Mouse (Mus musculus) kidney, embryonic 16.5 days (tissue): ENCODE data around the gene Vmn1r53. TPM values are rescaled to one million over a fixed set of nuclear protein-coding genes. Genes with fewer than 3 reads are reported as not detected.
"Not testable (repeated sequence)": the region's sequence is repeated elsewhere in the genome, so short reads cannot be mapped to it uniquely, and the experiment has no call there.

ENCODE experiments used
- ATAC-seq: fragments of 200-750 bp; cut with Nextera tagmentation; 2 replicates; pipeline ENCODE4 v1.8.0; 2017; ENCODE audit warnings: moderate TSS enrichment; ENCODE audit not compliant: low FRiP score, low TSS enrichment
- H3K27ac ChIP-seq: fragments of 300-500 bp; sonication (generic); 2 replicates; pipeline ENCODE4 v1.5.1; 2014; ENCODE audit warnings: low read length
- H3K27me3 ChIP-seq: fragments of 300-500 bp; sonication (generic); 2 replicates; pipeline ENCODE4 v1.6.1; 2014; ENCODE audit warnings: low read length, control low read depth, mixed read lengths; ENCODE audit not compliant: insufficient read depth
- H3K36me3 ChIP-seq: fragments of 300-500 bp; sonication (generic); 2 replicates; pipeline ENCODE4 v1.6.1; 2014; ENCODE audit warnings: low read length, control low read depth, mixed read lengths; ENCODE audit not compliant: insufficient read depth
- H3K4me1 ChIP-seq: fragments of 300-500 bp; sonication (generic); 2 replicates; pipeline ENCODE4 v1.6.1; 2014; ENCODE audit warnings: low read length, control low read depth, mixed read lengths; ENCODE audit not compliant: insufficient read depth
- H3K4me2 ChIP-seq: fragments of 300-500 bp; sonication (generic); replicated peaks from 2 replicates; pipeline ENCODE4 v1.6.1; 2014; ENCODE audit warnings: low read depth, low read length
- H3K4me3 ChIP-seq: fragments of 300-500 bp; sonication (generic); 2 replicates; pipeline ENCODE4 v1.5.1; 2014; ENCODE audit warnings: mild to moderate bottlenecking, low read length
- H3K9ac ChIP-seq: fragments of 300-500 bp; sonication (generic); replicated peaks from 2 replicates; pipeline ENCODE4 v1.6.1; 2014; ENCODE audit warnings: low read length
- H3K9me3 ChIP-seq: fragments of 300-500 bp; sonication (generic); 2 replicates; pipeline ENCODE4 v1.6.1; 2016; ENCODE audit warnings: low read length, control low read depth
- WGBS: fragments of 180-500 bp; shearing (Covaris S2); extraction: QIAGEN DNeasy Blood & Tissue Kit; methylation state at CpG from one replicate; pipeline ENCODE4 v1.1.7; 2014; 5-methylcytosine and 5-hydroxymethylcytosine counted together
- polyA plus RNA-seq: library from polyadenylated mRNA; unstranded; fragments of >200 nt; fragmentation: Nextera tagmentation; extraction: Ambion mirVana; gene quantifications from 2 replicates; pipeline ENCODE4 v1.2.1, GENCODE M21; 2015

Vmn1r53 gene
- polyA plus RNA-seq: not detected in 2 replicates

GRCm38 (mm10) chr6:90224338-90224737 lies at the start of gene Vmn1r53:
Gene Vmn1r53, minus strand, starts transcription at chr6:90224438.
- no peak within 1 kb of the TSS for H3K27ac ChIP-seq
- no peak for ATAC-seq
- no peaks in the 10 kb centered on the region for H3K36me3 ChIP-seq
- 0 out of 2 replicates have a peak, but pooled peaks cover 4% of the 10 kb centered on the region for H3K9me3 ChIP-seq
- H3K4me1 ChIP-seq: no peaks in the 10 kb centered on the region
- WGBS: 91% methylated on average over 1 of the region's 1 CpGs
- no peak within 1 kb of the TSS for H3K4me3 ChIP-seq
- H3K9ac ChIP-seq: no peak within 1 kb of the TSS
- no peaks in the 10 kb centered on the region for H3K27me3 ChIP-seq
- H3K4me2 ChIP-seq: no peak within 1 kb of the TSS

GRCm38 (mm10) chr6:90246000-90246399 lies 21.8 kb upstream of the Vmn1r53 start, which contains the start of gene Vmn1r54:
Gene Vmn1r54, plus strand, starts transcription at chr6:90246300.
- Histone ChIP-seq H3K27me3 (no peaks in the 10 kb centered on the region), H3K4me3 (no peak within 1 kb of the TSS), H3K9ac (no peak within 1 kb of the TSS), H3K27ac (no peak within 1 kb of the TSS), H3K4me2 (no peak within 1 kb of the TSS), H3K9me3 (no peaks in the 10 kb centered on the region), H3K36me3 (no peaks in the 10 kb centered on the region), H3K4me1 (no peaks in the 10 kb centered on the region)
- WGBS: 82% methylated on average over 1 of the region's 1 CpGs
- ATAC-seq: no peak

GRCm38 (mm10) chr6:90244019-90244418 lies 19.8 kb upstream of the Vmn1r53 start:
- Histone ChIP-seq H3K4me3 (no peak overlapping the region), H3K27me3 (no peaks in the 10 kb centered on the region), H3K4me2 (no peak overlapping the region), H3K4me1 (no peaks in the 10 kb centered on the region), H3K36me3 (no peaks in the 10 kb centered on the region), H3K9me3 (no peaks in the 10 kb centered on the region), H3K9ac (no peak overlapping the region), H3K27ac (no peak overlapping the region)
- WGBS: 70% methylated on average over 3 of the region's 3 CpGs
- no peak for ATAC-seq

GRCm38 (mm10) chr6:90232681-90233080 lies 8.4 kb upstream of the Vmn1r53 start:
- ATAC-seq: no peak
- no peaks in the 10 kb centered on the region for H3K4me1 ChIP-seq
- no peak overlapping the region for H3K4me2 ChIP-seq
- H3K36me3 ChIP-seq: no peaks in the 10 kb centered on the region
- no peak overlapping the region for H3K27ac ChIP-seq
- H3K4me3 ChIP-seq: no peak overlapping the region
- H3K9me3 ChIP-seq: peaks cover 9% of the 10 kb centered on the region
- H3K9ac ChIP-seq: no peak overlapping the region
- WGBS: 70% methylated on average over 27 of the region's 27 CpGs
- H3K27me3 ChIP-seq: no peaks in the 10 kb centered on the region

GRCm38 (mm10) chr6:90232114-90232513 lies 7.9 kb upstream of the Vmn1r53 start:
- 80% methylated on average over 4 of the region's 4 CpGs for WGBS
- H3K9ac ChIP-seq, H3K27me3 ChIP-seq, ATAC-seq, H3K4me3 ChIP-seq, H3K36me3 ChIP-seq, H3K9me3 ChIP-seq, H3K27ac ChIP-seq, H3K4me1 ChIP-seq, H3K4me2 ChIP-seq: not testable (repeated sequence)

GRCm38 (mm10) chr6:90202493-90202892 lies 21.7 kb downstream of the Vmn1r53 start, which contains the start of gene V1ra8:
Gene V1ra8, plus strand, starts transcription at chr6:90202793.
- H3K9ac ChIP-seq, H3K36me3 ChIP-seq, H3K9me3 ChIP-seq, H3K4me3 ChIP-seq, H3K27me3 ChIP-seq, H3K4me1 ChIP-seq, ATAC-seq, H3K4me2 ChIP-seq, H3K27ac ChIP-seq: not testable (repeated sequence)
- WGBS: 90% methylated on average over 2 of the region's 2 CpGs

GRCm38 (mm10) chr6:90174508-90174907 lies 49.7 kb downstream of the Vmn1r53 start, which contains the start of gene Vmn1r52:
Gene Vmn1r52, plus strand, starts transcription at chr6:90174808.
- Histone ChIP-seq H3K27me3 (no peaks in the 10 kb centered on the region), H3K27ac (no peak within 1 kb of the TSS), H3K4me2 (no peak within 1 kb of the TSS), H3K4me1 (no peaks in the 10 kb centered on the region), H3K9me3 (no peaks in the 10 kb centered on the region), H3K36me3 (no peaks in the 10 kb centered on the region), H3K9ac (no peak within 1 kb of the TSS), H3K4me3 (no peak within 1 kb of the TSS)
- no peak for ATAC-seq
- WGBS: 78% methylated on average over 2 of the region's 2 CpGs

Other genes with a start within 250 kb of the Vmn1r53 start
- gene Vmn1r47, start 208.3 kb downstream of the Vmn1r53 start, polyA plus RNA-seq: not detected in 2 replicates
- not detected in 2 replicates for gene Vmn1r48, start 187.6 kb downstream of the Vmn1r53 start, polyA plus RNA-seq
- gene Vmn1r49, start 145.9 kb downstream of the Vmn1r53 start, polyA plus RNA-seq: not detected in 2 replicates
- gene Vmn1r50, start 123.0 kb downstream of the Vmn1r53 start, polyA plus RNA-seq: not detected in 2 replicates
- gene Vmn1r51, start 101.8 kb downstream of the Vmn1r53 start, polyA plus RNA-seq: not detected in 2 replicates
- not detected in 2 replicates for gene Vmn1r52, start 49.6 kb downstream of the Vmn1r53 start, polyA plus RNA-seq
- gene V1ra8, start 21.6 kb downstream of the Vmn1r53 start, polyA plus RNA-seq: not detected in 2 replicates
- gene Vmn1r54, start 21.9 kb upstream of the Vmn1r53 start, polyA plus RNA-seq: not detected in 2 replicates
- gene BC048671, start 76.8 kb upstream of the Vmn1r53 start, polyA plus RNA-seq: not detected in 2 replicates
- 5.8 and 6.7 TPM in 2 replicates for gene Chst13, start 100.7 kb upstream of the Vmn1r53 start, polyA plus RNA-seq
- gene Uroc1, start 108.8 kb upstream of the Vmn1r53 start, polyA plus RNA-seq: 0.15 and 0.19 TPM in 2 replicates
- 6.4 and 7.5 TPM in 2 replicates for gene Zxdc, start 145.1 kb upstream of the Vmn1r53 start, polyA plus RNA-seq
- gene Cfap100, start 204.4 kb upstream of the Vmn1r53 start, polyA plus RNA-seq: 0.49 and 0.62 TPM in 2 replicates
- gene Klf15, start 238.1 kb upstream of the Vmn1r53 start, polyA plus RNA-seq: 16.1 TPM in 2 replicates